Mouse (Mus musculus): ENCODE results near the gene Dzank1.

- TF ChIP-seq POLR2A (IDR thresholded peaks at IDR 0.05; ENCODE audit: insufficient read length, low read depth) = no peak
- no peak for TF ChIP-seq TCF12 (IDR thresholded peaks at IDR 0.05; ENCODE audit: insufficient read depth, poor library complexity, severe bottlenecking)
- TF ChIP-seq TCF3 (IDR thresholded peaks at IDR 0.05; ENCODE audit: insufficient read length, low read depth) = no peak
- TF ChIP-seq E2F4 (IDR thresholded peaks at IDR 0.05; ENCODE audit: insufficient read depth) = no peak
- TF ChIP-seq MAX (IDR thresholded peaks at IDR 0.05; ENCODE audit: low read depth) = no peak
- TF ChIP-seq MYOG (IDR thresholded peaks at IDR 0.05; ENCODE audit: control insufficient read depth in 1 of 3, insufficient read depth in 1 of 3, insufficient read length in 2 of 3, low read depth in 2 of 3) = no peak
- TF ChIP-seq USF1 (IDR thresholded peaks at IDR 0.05; ENCODE audit: low read depth) = no peak
- no peak for TF ChIP-seq POLR2AphosphoS2 (IDR thresholded peaks at IDR 0.05; ENCODE audit: insufficient read length, low read depth)
- TF ChIP-seq CEBPB (IDR thresholded peaks at IDR 0.05; ENCODE audit: insufficient read depth, poor library complexity, severe bottlenecking) = no peak
- TF ChIP-seq MYOD1 (IDR thresholded peaks at IDR 0.05; ENCODE audit: control insufficient read depth in 1 of 3, insufficient read length in 2 of 3, low read depth in 2 of 3) = no peak
Measured at GRCm38 (mm10) chr2:144464182-144464581, 63.0 kb downstream of the Dzank1 start.
